Mouse (Mus musculus): ENCODE results near the gene Zc3h14.

DNA sequence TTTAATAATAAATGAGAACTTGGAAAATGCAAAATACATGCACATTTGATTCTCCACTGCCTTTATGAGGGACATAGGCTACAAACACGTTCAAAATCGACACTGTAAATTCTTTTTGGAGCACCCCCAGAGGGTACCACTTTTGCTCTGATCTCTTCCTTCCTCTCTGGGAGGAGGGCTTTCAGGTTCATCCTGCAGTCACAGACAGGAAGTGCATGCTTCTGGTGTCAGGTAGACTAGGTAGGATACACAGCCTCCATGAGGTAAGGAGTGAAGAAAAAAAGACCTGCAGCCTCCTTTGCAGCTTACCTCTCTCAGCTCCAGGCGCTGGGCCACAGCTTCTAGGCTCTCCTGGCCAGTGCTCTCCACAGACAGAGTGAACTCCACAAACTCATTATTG, 13.6 kb upstream of the Zc3h14 start:
- TF ChIP-seq EP300 (IDR thresholded peaks at IDR 0.05; ENCODE audit: low read length): no peak
- no peak for TF ChIP-seq ZC3H11A (IDR thresholded peaks at IDR 0.05; ENCODE audit: low read depth, low read length)
- TF ChIP-seq USF1 (IDR thresholded peaks at IDR 0.05; ENCODE audit: low read depth, low read length): no peak
- TF ChIP-seq ZNF384 (IDR thresholded peaks at IDR 0.05; ENCODE audit: low read depth, low read length): no peak
- no peak for TF ChIP-seq MAX (IDR thresholded peaks at IDR 0.05; ENCODE audit: low read length)
